Mouse (Mus musculus) adrenal gland, postnatal 0 days (tissue): ENCODE results near the gene Zbtb39. TPM values are rescaled to one million over a fixed set of nuclear protein-coding genes. Genes with fewer than 3 reads are reported as not detected.

Source experiments
- polyA plus RNA-seq: library from polyadenylated mRNA; unstranded; fragments of >200 nt; fragmentation: Nextera tagmentation; extraction: Ambion mirVana; gene quantifications from 2 replicates; pipeline ENCODE4 v1.2.1, GENCODE M21; 2015

Zbtb39 gene
- polyA plus RNA-seq: 1.3 and 2.3 TPM in 2 replicates

DNA sequence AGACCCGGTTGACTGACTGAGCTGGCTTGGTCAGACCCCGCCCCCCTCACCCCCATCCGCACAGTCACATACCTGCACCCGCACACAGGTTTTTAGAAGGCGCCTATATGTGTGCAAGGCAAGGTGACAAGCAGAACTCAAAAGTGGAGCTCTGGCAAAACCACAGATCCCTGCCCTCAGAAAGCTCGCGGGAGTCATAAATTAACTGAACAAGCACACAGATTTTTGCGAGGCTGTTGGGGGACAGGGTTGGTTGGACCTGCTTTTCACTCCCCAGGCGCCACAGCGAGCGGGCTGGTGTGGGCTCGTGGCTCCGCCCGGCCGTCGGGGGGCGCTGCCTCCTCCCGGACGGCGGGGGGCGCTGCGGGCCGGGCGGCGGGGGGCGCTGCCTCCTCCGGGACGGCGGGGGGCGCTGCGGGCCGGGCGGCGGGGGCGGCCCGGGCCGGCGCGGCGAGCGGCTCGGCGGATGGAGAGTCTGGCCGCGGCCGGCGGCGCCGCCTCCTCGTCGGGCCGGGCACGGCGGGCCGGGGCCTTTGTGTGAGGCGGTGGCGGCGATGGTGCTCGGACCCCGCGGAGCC lies at the start of gene Zbtb39:
Zbtb39 (plus strand) TSS at position 456 of the 578 bp plus-strand sequence.

DNA sequence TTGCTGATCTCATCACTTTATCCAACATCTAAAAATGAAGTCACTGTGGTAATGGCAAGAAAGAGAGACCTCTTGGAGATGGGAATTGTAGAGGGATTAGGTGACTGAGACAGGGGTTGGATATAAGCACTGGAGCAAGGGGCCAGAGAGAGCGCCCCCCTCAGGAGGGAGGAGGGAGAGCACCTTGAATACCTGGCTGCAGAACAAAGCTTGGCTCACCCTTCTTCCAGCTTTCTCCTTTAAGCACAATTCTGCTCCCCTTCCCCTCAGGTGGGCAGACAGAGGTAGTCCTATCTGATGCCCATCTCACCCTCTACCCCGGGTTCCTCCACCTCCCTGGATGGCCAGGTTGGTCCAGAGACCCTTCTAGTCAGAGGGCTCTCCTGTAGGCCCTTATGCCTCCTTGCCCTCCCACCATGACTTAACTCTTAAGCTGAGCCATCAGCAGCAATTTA lies 34.5 kb upstream of the Zbtb39 start, which contains the start of gene Myo1a:
Myo1a (plus strand) TSS at position 405 of the 455 bp plus-strand sequence.

DNA sequence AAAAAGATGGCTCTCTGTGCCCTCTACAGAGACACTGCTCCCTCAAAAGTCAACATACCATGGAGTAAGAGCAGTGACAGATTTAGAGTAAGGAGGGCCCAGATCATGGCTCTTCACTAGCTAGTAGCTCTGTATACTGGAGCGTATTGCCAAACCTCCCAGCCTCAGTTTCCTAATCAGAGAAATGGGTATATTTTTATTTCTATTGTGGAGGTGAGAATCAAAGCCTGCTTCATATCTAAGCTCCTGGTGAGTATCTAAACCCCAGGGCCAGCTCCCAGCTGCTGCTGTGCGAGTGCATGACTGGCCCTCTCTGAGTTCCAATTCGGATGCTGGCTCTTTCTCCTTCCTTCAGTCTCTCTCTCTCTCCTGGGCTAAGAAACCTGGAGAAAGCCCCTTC lies 15.2 kb upstream of the Zbtb39 start, which contains the start of gene Tac2:
Tac2 (plus strand) TSS at position 301 of the 400 bp plus-strand sequence.

DNA sequence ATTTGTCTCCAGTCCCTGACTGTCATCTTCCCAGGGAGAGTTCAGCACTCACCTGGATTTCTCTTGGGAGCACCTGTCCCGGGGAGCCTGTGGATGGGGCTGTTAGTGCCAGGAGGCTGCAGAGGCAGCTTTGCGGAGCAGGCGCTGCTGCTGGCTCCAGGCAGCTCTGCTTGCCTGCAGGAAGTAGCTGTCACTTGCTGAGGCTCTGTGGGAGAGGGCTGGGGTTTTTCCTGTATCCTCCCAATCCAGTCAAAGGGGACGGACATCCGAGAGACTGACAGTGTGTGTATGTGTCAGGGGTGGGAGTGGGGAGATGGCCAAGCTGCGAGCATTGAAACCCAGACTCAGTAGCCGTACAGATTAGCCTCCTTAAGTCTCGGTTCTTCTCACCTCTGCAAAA lies 12.2 kb downstream of the Zbtb39 start, which contains the start of gene Gpr182:
Gpr182 (minus strand) TSS at position 185 of the 400 bp plus-strand sequence.

GRCm38 (mm10) chr10:127759181-127760110 lies 20.1 kb downstream of the Zbtb39 start, which contains the start of the genes Rdh1 and Rdh16f1:
Gene Rdh1, plus strand, starts transcription at chr10:127759721.
Gene Rdh16f1, plus strand, starts transcription at chr10:127759787.

DNA sequence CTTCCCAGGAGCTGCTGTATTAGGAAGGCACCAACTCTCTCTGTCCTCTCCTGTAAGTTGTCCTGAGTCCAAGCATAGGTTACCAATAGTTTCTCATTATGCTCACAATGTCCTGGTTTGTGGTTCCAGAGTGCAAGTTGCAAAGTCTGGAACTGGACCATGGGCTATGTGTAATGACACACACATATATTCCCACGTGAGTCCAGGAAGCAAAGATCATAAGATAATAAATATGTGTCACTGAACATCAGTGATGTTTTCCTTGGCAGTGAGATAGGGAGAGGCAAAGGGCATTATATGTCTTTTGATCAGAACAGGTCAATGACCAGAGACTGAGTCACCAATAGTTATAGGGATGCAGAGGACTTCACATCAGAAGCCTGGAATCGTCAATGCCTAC lies 36.7 kb downstream of the Zbtb39 start, which contains the start of gene Rdh9:
Rdh9 (plus strand) TSS at position 376 of the 400 bp plus-strand sequence.

Other genes starting within 250 kb of the Zbtb39 start
- gene Stac3, start 237.9 kb upstream of the Zbtb39 start, polyA plus RNA-seq: 0.98 and 2.2 TPM in 2 replicates
- gene Ndufa4l2, start 224.6 kb upstream of the Zbtb39 start, polyA plus RNA-seq: 69.0 and 99.4 TPM in 2 replicates
- 42.0 and 63.0 TPM in 2 replicates for gene Shmt2, start 217.1 kb upstream of the Zbtb39 start, polyA plus RNA-seq
- gene Nxph4, start 205.0 kb upstream of the Zbtb39 start, polyA plus RNA-seq: 20.2 and 25.1 TPM in 2 replicates
- gene Lrp1, start 118.4 kb upstream of the Zbtb39 start, polyA plus RNA-seq: 68.4 and 73.1 TPM in 2 replicates
- gene Stat6, start 96.6 kb upstream of the Zbtb39 start, polyA plus RNA-seq: 26.3 and 39.0 TPM in 2 replicates
- gene Nemp1, start 72.6 kb upstream of the Zbtb39 start, polyA plus RNA-seq: 9.6 and 12.5 TPM in 2 replicates
- 14.2 and 23.9 TPM in 2 replicates for gene Nab2, start 71.0 kb upstream of the Zbtb39 start, polyA plus RNA-seq
- gene Myo1a, start 34.4 kb upstream of the Zbtb39 start, polyA plus RNA-seq: 0.35 and 2.0 TPM in 2 replicates
- 1.0 TPM in 1 of 2 replicates, not detected in the other for gene Tac2, start 15.1 kb upstream of the Zbtb39 start, polyA plus RNA-seq
- gene Gpr182, start 12.2 kb downstream of the Zbtb39 start, polyA plus RNA-seq: 4.9 and 10.0 TPM in 2 replicates
- gene Rdh1, start 20.2 kb downstream of the Zbtb39 start, polyA plus RNA-seq: 0.38 and 1.0 TPM in 2 replicates
- gene Rdh16f1, start 20.2 kb downstream of the Zbtb39 start, polyA plus RNA-seq: 1.1 and 3.6 TPM in 2 replicates
- gene Rdh9, start 36.8 kb downstream of the Zbtb39 start, polyA plus RNA-seq: 0.17 and 0.30 TPM in 2 replicates
- 0.08 TPM in 1 of 2 replicates, not detected in the other for gene Rdh16, start 61.6 kb downstream of the Zbtb39 start, polyA plus RNA-seq
- gene Rdh19, start 110.4 kb downstream of the Zbtb39 start, polyA plus RNA-seq: not detected in 2 replicates
- gene Rdh16f2, start 126.9 kb downstream of the Zbtb39 start, polyA plus RNA-seq: 0.09 and 0.11 TPM in 2 replicates
- gene Rdh7, start 149.3 kb downstream of the Zbtb39 start, polyA plus RNA-seq: 6.3 and 7.9 TPM in 2 replicates
- gene Sdr9c7, start 159.0 kb downstream of the Zbtb39 start, polyA plus RNA-seq: 0.06 and 0.44 TPM in 2 replicates